Mouse (Mus musculus) CH12.LX (cell line): ENCODE measurements around the gene Atp5h.

Experiments
- CHD1 ChIP-seq: IDR thresholded peaks from 2 replicates; pipeline ENCODE4 v1.6.1; 2012; ENCODE audit warnings: low read depth, low read length, improper control_type of control experiment, inconsistent platforms
- CHD2 ChIP-seq: IDR thresholded peaks from 2 replicates; pipeline ENCODE4 v1.6.1; 2011; ENCODE audit warnings: low read length, improper control_type of control experiment
- CTCF ChIP-seq, 2 experiments: IDR thresholded peaks in 1 of 2; conservative IDR thresholded peaks in 1 of 2; 2 replicates each; pipeline ENCODE4 v1.5.1; 2011 to 2012; ENCODE audit warnings: low read depth in 2 of 2, low read length in 2 of 2, improper control_type of control experiment in 1 of 2, inconsistent platforms in 1 of 2, mild to moderate bottlenecking in 1 of 2, moderate library complexity in 1 of 2
- EP300 ChIP-seq: IDR thresholded peaks from 2 replicates; pipeline ENCODE4 v1.6.1; 2011; ENCODE audit warnings: low read length, improper control_type of control experiment
- IRF4 ChIP-seq: IDR thresholded peaks from 2 replicates; pipeline ENCODE4 v1.6.1; 2014; ENCODE audit warnings: low read depth, mild to moderate bottlenecking, inconsistent platforms, low read length, improper control_type of control experiment
- MAX ChIP-seq: IDR thresholded peaks from 2 replicates; pipeline ENCODE4 v1.6.1; 2011; ENCODE audit warnings: low read length, improper control_type of control experiment
- POLR2A ChIP-seq: IDR thresholded peaks from 2 replicates; pipeline ENCODE4 v1.6.1; 2011; ENCODE audit warnings: low read depth, mild to moderate bottlenecking, improper control_type of control experiment, low read length
- RAD21 ChIP-seq: IDR thresholded peaks from 2 replicates; pipeline ENCODE4 v1.6.1; 2011; ENCODE audit warnings: low read depth, mild to moderate bottlenecking, low read length, improper control_type of control experiment, moderate library complexity
- ZNF384 ChIP-seq: IDR thresholded peaks from 2 replicates; pipeline ENCODE4 v1.6.1; 2012; ENCODE audit warnings: low read depth, low read length, improper control_type of control experiment, inconsistent platforms

GRCm38 (mm10) chr11:115391358-115391757, 28.4 kb downstream of the Atp5h start:
- TF ChIP-seq CTCF (conservative IDR thresholded peaks at IDR 0.05 in 1 of 2, IDR thresholded peaks at IDR 0.05 in 1 of 2; ENCODE audit: low read depth in 2 of 2, low read length in 2 of 2) = no peak
- no peak for TF ChIP-seq ZNF384
- TF ChIP-seq POLR2A = no peak
- TF ChIP-seq MAX = no peak
- TF ChIP-seq IRF4 = no peak
- no peak for TF ChIP-seq CHD2
- TF ChIP-seq EP300 = no peak
- TF ChIP-seq RAD21 = no peak
- TF ChIP-seq CHD1 = no peak
